Mouse (Mus musculus): Measurements from ENCODE around the gene Adat3. TPM values are rescaled to one million over a fixed set of nuclear protein-coding genes. Genes with fewer than 3 reads are reported as not detected.
"Not testable (repeated sequence)": the region's sequence is repeated elsewhere in the genome, so short reads cannot be mapped to it uniquely, and the experiment has no call there.

Gene Adat3
- polyA plus RNA-seq, 1 experiment from 2014 or later: 7.8 TPM

GRCm38 (mm10) chr10:80604988-80605387 is 2.3 kb downstream of the Adat3 start:
- Histone ChIP-seq H3K4me1 (peaks cover 21% of the 10 kb centered on the region), H3K9ac (replicated peaks) (no peak overlapping the region), H3K36me3 (peaks cover 40% of the 10 kb centered on the region), H3K4me2 (replicated peaks) (no peak overlapping the region), H3K27me3 (no peaks in the 10 kb centered on the region), H3K27ac (replicated peaks) (no peak overlapping the region), H3K9me3 (no peaks in the 10 kb centered on the region), H3K4me3 (no peak overlapping the region)
- no peak for ATAC-seq (ENCODE audit: low FRiP score, low read depth)
- WGBS: 92% methylated on average over 2 of the region's 2 CpGs

DNA sequence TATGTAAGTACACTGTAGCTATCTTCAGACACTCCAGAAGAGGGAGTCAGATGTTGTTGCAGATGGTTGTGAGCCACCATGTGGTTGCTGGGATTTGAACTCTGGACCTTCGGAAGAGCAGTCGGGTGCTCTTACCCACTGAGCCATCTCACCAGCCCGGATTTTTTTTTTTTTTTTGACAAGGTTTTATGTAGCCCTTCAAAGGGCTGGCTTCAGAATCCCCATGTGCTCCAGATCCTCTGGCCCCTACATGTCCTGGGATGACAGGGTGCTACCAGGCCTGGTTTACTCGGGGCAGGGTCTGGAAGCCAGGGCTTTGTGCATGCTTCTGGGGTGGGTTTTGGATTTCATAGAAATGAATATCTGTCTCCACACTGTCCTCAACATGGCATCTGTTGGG is 3.0 kb downstream of the Adat3 start, which contains the start of gene Gm49322:
Gene Gm49322 (plus strand): TSS at position 301 of the 400 bp plus-strand sequence.
- not testable (repeated sequence) for H3K27me3 ChIP-seq; H3K4me3 ChIP-seq; H3K9me3 ChIP-seq; H3K27ac ChIP-seq (replicated peaks); H3K9ac ChIP-seq (replicated peaks); ATAC-seq (ENCODE audit: low FRiP score, low read depth); H3K4me2 ChIP-seq (replicated peaks)
- Histone ChIP-seq H3K4me1 (peaks cover 21% of the 10 kb centered on the region), H3K36me3 (peaks cover 46% of the 10 kb centered on the region)
- 91% methylated on average over 3 of the region's 4 CpGs for WGBS

DNA sequence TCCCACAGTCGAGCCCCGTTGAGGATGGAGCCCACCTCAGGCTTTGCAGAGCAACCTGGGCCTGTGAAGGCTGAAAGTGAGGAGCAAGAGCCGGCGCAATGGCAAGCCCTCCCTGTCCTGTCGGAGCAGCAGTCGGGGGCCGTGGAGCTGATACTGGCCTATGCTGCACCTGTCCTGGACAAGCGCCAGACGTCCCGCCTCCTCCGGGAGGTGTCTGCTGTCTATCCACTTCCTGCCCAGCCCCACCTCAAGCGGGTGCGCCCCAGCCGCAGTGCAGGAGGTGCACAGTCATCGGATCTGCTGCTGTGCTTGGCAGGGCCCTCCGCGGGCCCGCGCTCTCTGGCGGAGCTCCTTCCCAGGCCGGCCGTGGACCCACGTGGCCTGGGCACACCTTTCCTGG is 3.6 kb downstream of the Adat3 start:
- no peak for ATAC-seq (ENCODE audit: low FRiP score, low read depth)
- H3K9ac ChIP-seq (replicated peaks): no peak overlapping the region
- no peak overlapping the region for H3K4me3 ChIP-seq
- WGBS: 92% methylated on average over 23 of the region's 23 CpGs
- peaks cover 21% of the 10 kb centered on the region for H3K4me1 ChIP-seq
- no peaks in the 10 kb centered on the region for H3K27me3 ChIP-seq
- H3K36me3 ChIP-seq: peaks cover 47% of the 10 kb centered on the region
- no peaks in the 10 kb centered on the region for H3K9me3 ChIP-seq
- H3K4me2 ChIP-seq (replicated peaks): no peak overlapping the region
- no peak overlapping the region for H3K27ac ChIP-seq (replicated peaks)

- no peaks in the 10 kb centered on the region for H3K27me3 ChIP-seq
- H3K4me2 ChIP-seq (replicated peaks): no peak overlapping the region
- H3K27ac ChIP-seq (replicated peaks): no peak overlapping the region
- no peak overlapping the region; the same call in 1 of the 2 replicates for H3K9ac ChIP-seq (replicated peaks)
- no peak overlapping the region for H3K4me3 ChIP-seq
- no peak for ATAC-seq (ENCODE audit: low FRiP score, low read depth)
- WGBS: 95% methylated on average over 34 of the region's 34 CpGs
- H3K9me3 ChIP-seq: no peaks in the 10 kb centered on the region
- H3K36me3 ChIP-seq: peaks cover 52% of the 10 kb centered on the region
- peaks cover 21% of the 10 kb centered on the region for H3K4me1 ChIP-seq
Observed at GRCm38 (mm10) chr10:80606737-80607350, 4.2 kb downstream of the Adat3 start.

GRCm38 (mm10) chr10:80608435-80608834 is 5.8 kb downstream of the Adat3 start:
- Histone ChIP-seq H3K4me2 (replicated peaks) (no peak overlapping the region), H3K9me3 (no peaks in the 10 kb centered on the region), H3K4me1 (peaks cover 14% of the 10 kb centered on the region), H3K27me3 (no peaks in the 10 kb centered on the region), H3K27ac (replicated peaks) (no peak overlapping the region), H3K9ac (replicated peaks) (no peak overlapping the region), H3K4me3 (no peak overlapping the region), H3K36me3 (peaks cover 61% of the 10 kb centered on the region)
- no peak for ATAC-seq (ENCODE audit: low FRiP score, low read depth)
- WGBS: 91% methylated on average over 3 of the region's 3 CpGs

DNA sequence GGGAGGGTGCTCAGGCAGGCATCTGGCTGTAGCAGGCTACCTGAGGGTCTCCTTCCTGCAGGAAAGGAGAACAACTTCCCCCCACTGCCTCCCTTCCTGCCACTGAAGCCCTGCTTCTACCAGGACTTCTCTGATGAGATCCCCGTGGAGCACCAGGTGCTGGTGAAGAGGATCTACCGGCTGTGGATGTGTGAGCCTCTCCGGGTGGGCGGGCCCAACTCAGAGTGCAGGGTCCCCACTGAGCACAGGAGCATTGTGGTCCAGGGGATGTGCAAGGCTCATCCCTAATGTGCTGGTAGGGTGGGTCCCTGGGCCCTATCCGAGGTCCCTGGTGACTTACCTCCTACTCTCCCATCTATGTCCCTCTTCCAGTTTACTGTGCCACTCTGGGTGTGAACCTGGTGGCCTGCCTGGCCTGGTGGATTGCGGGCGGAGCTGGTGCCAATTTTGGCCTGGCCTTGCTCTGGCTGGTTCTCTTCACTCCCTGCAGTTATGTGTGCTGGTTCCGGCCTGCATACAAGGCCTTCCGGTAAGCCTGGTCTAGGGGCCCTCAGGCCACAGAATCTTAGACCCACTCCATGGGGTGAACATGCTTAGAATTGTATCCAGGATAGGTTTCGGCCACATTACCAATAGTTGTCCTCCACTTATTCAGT is 6.7 kb downstream of the Adat3 start:
- H3K4me1 ChIP-seq: peaks cover 4% of the 10 kb centered on the region; the same call in 1 of the 2 replicates
- no peak overlapping the region for H3K4me2 ChIP-seq (replicated peaks)
- peaks cover 65% of the 10 kb centered on the region for H3K36me3 ChIP-seq
- ATAC-seq (ENCODE audit: low FRiP score, low read depth): no peak
- 92% methylated on average over 10 of the region's 10 CpGs for WGBS
- H3K9ac ChIP-seq (replicated peaks): no peak overlapping the region
- no peak overlapping the region for H3K27ac ChIP-seq (replicated peaks)
- no peaks in the 10 kb centered on the region for H3K27me3 ChIP-seq
- H3K4me3 ChIP-seq: no peak overlapping the region
- H3K9me3 ChIP-seq: no peaks in the 10 kb centered on the region

DNA sequence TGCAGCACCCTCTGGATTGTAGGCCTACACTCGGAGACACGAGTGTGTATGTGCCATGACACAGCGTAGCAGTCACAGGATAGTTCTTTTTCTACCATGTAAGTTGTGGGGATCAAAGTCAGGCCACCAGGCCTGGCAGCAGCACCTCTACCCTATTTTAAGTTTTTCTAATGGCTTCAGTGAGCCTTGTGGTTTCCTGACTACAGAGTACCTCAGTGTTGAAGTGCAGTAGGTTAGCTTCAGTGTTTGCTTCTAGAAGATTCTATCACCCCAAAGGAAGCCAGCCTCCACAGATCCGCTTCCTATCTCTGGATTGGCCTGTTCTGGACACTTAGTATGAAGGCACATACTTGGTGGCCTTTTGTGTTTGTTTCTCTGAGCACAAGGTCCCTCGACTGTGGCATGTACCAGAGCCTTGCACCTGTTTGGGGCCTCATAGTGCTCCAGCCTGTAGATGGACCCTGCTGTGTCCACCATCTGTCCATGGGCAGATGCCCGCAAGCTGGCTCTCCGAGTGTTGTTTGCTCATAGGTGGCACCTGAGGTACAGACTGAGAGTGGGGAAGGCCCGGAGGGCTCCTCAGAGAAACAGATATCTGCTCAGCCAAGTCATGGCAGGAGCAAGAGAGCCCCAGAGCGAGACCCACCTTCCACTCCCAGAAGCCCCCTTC is 7.6 kb downstream of the Adat3 start:
- H3K4me3 ChIP-seq: no peak overlapping the region
- no peak overlapping the region for H3K4me2 ChIP-seq (replicated peaks)
- H3K36me3 ChIP-seq: peaks cover 73% of the 10 kb centered on the region
- no peaks in the 10 kb centered on the region for H3K4me1 ChIP-seq
- H3K27ac ChIP-seq (replicated peaks): no peak overlapping the region
- H3K27me3 ChIP-seq: no peaks in the 10 kb centered on the region
- ATAC-seq (ENCODE audit: low FRiP score, low read depth): no peak
- WGBS: 95% methylated on average over 9 of the region's 9 CpGs
- no peaks in the 10 kb centered on the region for H3K9me3 ChIP-seq
- H3K9ac ChIP-seq (replicated peaks): no peak overlapping the region

DNA sequence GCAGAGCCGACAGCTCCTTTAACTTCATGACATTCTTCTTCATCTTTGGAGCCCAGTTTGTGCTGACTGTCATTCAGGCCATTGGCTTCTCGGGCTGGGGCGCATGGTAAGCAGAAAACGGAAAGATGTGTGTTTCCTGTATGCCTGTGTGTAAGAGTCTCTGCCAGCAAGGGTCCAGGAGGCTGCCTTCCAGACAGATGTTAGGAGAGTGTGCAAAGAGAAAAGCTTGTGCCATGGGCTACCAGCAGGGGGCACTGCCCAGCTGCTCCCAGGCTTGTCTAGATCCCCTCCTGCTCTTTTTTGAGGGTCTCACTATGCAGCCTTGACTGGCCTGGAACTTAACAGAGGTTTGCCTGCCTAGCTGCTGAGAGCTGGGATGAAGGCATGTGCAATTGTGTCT is 8.3 kb downstream of the Adat3 start:
- no peaks in the 10 kb centered on the region for H3K9me3 ChIP-seq
- no peak overlapping the region for H3K4me2 ChIP-seq (replicated peaks)
- no peaks in the 10 kb centered on the region for H3K4me1 ChIP-seq
- no peaks in the 10 kb centered on the region for H3K27me3 ChIP-seq
- no peak for ATAC-seq (ENCODE audit: low FRiP score, low read depth)
- H3K4me3 ChIP-seq: no peak overlapping the region
- peaks cover 80% of the 10 kb centered on the region for H3K36me3 ChIP-seq
- H3K9ac ChIP-seq (replicated peaks): no peak overlapping the region
- no peak overlapping the region for H3K27ac ChIP-seq (replicated peaks)
- WGBS: 71% methylated on average over 4 of the region's 4 CpGs

DNA sequence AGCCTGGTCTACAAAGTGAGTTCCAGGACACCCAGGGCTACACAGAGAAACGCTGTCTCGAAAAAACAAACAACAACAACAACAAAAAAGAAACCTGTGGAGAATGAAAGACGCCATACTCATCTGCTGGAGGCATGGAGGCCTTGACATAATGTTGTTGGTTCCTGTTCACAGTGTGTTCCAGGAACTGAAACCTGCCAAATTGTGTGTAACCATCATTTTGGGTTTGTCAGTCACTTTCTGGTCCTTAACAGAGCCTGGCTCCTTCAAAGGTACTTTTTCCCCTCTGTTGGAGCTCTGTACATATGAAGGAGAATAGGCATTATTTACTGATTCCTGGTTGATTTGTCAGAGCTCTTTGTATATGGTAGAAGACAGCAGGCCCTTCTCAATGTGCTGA is 9.2 kb downstream of the Adat3 start:
- Histone ChIP-seq H3K4me2 (replicated peaks) (no peak overlapping the region), H3K4me1 (no peaks in the 10 kb centered on the region), H3K4me3 (no peak overlapping the region), H3K27me3 (no peaks in the 10 kb centered on the region), H3K9me3 (no peaks in the 10 kb centered on the region), H3K36me3 (peaks cover 71% of the 10 kb centered on the region), H3K27ac (replicated peaks) (no peak overlapping the region), H3K9ac (replicated peaks) (no peak overlapping the region)
- WGBS: 93% methylated on average over 3 of the region's 3 CpGs
- ATAC-seq (ENCODE audit: low FRiP score, low read depth): no peak

GRCm38 (mm10) chr10:80613821-80614220 is 11.1 kb downstream of the Adat3 start:
- Histone ChIP-seq H3K4me2 (replicated peaks) (no peak overlapping the region), H3K27me3 (no peaks in the 10 kb centered on the region), H3K36me3 (peaks cover 52% of the 10 kb centered on the region), H3K9me3 (no peaks in the 10 kb centered on the region), H3K4me1 (no peaks in the 10 kb centered on the region), H3K4me3 (no peak overlapping the region), H3K27ac (replicated peaks) (no peak overlapping the region), H3K9ac (replicated peaks) (no peak overlapping the region)
- 92% methylated on average over 3 of the region's 3 CpGs for WGBS
- no peak for ATAC-seq (ENCODE audit: low FRiP score, low read depth)

GRCm38 (mm10) chr10:80614351-80614750 is 11.7 kb downstream of the Adat3 start:
- H3K4me2 ChIP-seq (replicated peaks): no peak overlapping the region
- 90% methylated on average over 6 of the region's 6 CpGs for WGBS
- no peaks in the 10 kb centered on the region for H3K27me3 ChIP-seq
- ATAC-seq (ENCODE audit: low FRiP score, low read depth): no peak
- no peaks in the 10 kb centered on the region for H3K9me3 ChIP-seq
- H3K4me3 ChIP-seq: no peak overlapping the region
- H3K27ac ChIP-seq (replicated peaks): no peak overlapping the region
- H3K36me3 ChIP-seq: peaks cover 47% of the 10 kb centered on the region
- H3K4me1 ChIP-seq: no peaks in the 10 kb centered on the region
- H3K9ac ChIP-seq (replicated peaks): no peak overlapping the region

GRCm38 (mm10) chr10:80618181-80618580 is 15.5 kb downstream of the Adat3 start:
- Histone ChIP-seq H3K27me3 (no peaks in the 10 kb centered on the region), H3K36me3 (peaks cover 19% of the 10 kb centered on the region), H3K4me3 (no peak overlapping the region), H3K27ac (replicated peaks) (no peak overlapping the region), H3K4me1 (peaks cover 7% of the 10 kb centered on the region), H3K9me3 (no peaks in the 10 kb centered on the region), H3K4me2 (replicated peaks) (no peak overlapping the region), H3K9ac (replicated peaks) (no peak overlapping the region)
- 78% methylated on average over 9 of the region's 9 CpGs for WGBS
- no peak for ATAC-seq (ENCODE audit: low FRiP score, low read depth)

All from midbrain, embryonic 12.5 days (tissue).